Mouse (Mus musculus) mouse embryonic stem cell (cell line): Measurements from ENCODE around the gene Khk.
"Not testable (repeated sequence)": the region's sequence is repeated elsewhere in the genome, so short reads cannot be mapped to it uniquely, and the experiment has no call there.

ENCODE experiments used
- in situ Hi-C, 2 experiments: fragments of 300-500 bp; cut with MboI; formaldehyde crosslinking; loops; 1 replicate in 1 of 2; 3 replicates in 1 of 2; pipeline ENCODE4 v1.14.3; 2019 to 2020; ENCODE audit warnings: low sequenced_read_pairs in 2 of 2, low pct_unique_long_range_greater_than_20kb in 1 of 2, mixed read lengths in 1 of 2; ENCODE audit not compliant: unreplicated experiment in 1 of 2

Gene Khk

GRCm38 (mm10) chr5:30921256-30922033 lies at the start of gene Khk:
Gene Khk, plus strand, starts transcription at chr5:30921431.
- in situ Hi-C loops, result no loop called here

- in situ Hi-C loops, result no loop called here
These were observed 48.7 kb upstream of the Khk start for GRCm38 (mm10) chr5:30872574-30872973.

GRCm38 (mm10) chr5:30874365-30874764 lies 46.9 kb upstream of the Khk start:
- in situ Hi-C loops, result no loop called here

- in situ Hi-C loops, result no loop called here
These were observed 42.6 kb upstream of the Khk start for GRCm38 (mm10) chr5:30878616-30879015.

- in situ Hi-C loops, result no loop called here
These were observed 41.8 kb upstream of the Khk start for GRCm38 (mm10) chr5:30879347-30879943.

- in situ Hi-C loops, result not testable (repeated sequence)
These were observed 39.4 kb upstream of the Khk start for GRCm38 (mm10) chr5:30881839-30882238.

- in situ Hi-C loops, result no loop called here
These were observed 35.0 kb upstream of the Khk start for GRCm38 (mm10) chr5:30886209-30886608.

- in situ Hi-C loops, result no loop called here
These were observed 34.5 kb upstream of the Khk start for GRCm38 (mm10) chr5:30886731-30887130.

- in situ Hi-C loops, result no loop called here
These were observed 33.9 kb upstream of the Khk start for GRCm38 (mm10) chr5:30887331-30887761.

GRCm38 (mm10) chr5:30887858-30888336 lies 33.3 kb upstream of the Khk start:
- in situ Hi-C loops, result no loop called here

- in situ Hi-C loops, result no loop called here
These were observed 32.7 kb upstream of the Khk start, which contains the start of gene Agbl5 for GRCm38 (mm10) chr5:30888337-30889087. Gene Agbl5, plus strand, starts transcription at chr5:30888694.

GRCm38 (mm10) chr5:30889088-30889754 lies 32.0 kb upstream of the Khk start:
- in situ Hi-C loops, result no loop called here

- in situ Hi-C loops, result no loop called here
These were observed 30.9 kb upstream of the Khk start for GRCm38 (mm10) chr5:30890375-30890774.

- in situ Hi-C loops, result no loop called here
These were observed 19.4 kb upstream of the Khk start for GRCm38 (mm10) chr5:30901860-30902259.

GRCm38 (mm10) chr5:30907413-30908059 lies 13.7 kb upstream of the Khk start, which contains the start of gene Ost4:
Gene Ost4, minus strand, starts transcription at chr5:30907788.
- in situ Hi-C loops, result no loop called here

GRCm38 (mm10) chr5:30908426-30909299 lies 12.6 kb upstream of the Khk start:
- in situ Hi-C loops, result no loop called here

GRCm38 (mm10) chr5:30909300-30909659 lies 12.0 kb upstream of the Khk start:
- in situ Hi-C loops, result no loop called here
